Mouse (Mus musculus) intestine, embryonic 16.5 days (tissue): ENCODE results near the gene Dhrs13. TPM values are rescaled to one million over a fixed set of nuclear protein-coding genes. Genes with fewer than 3 reads are reported as not detected.

Source experiments
- ATAC-seq: fragments of 200-750 bp; cut with Nextera tagmentation; 2 replicates; pipeline ENCODE4 v1.8.0; 2017; ENCODE audit warnings: moderate TSS enrichment, moderate library complexity
- H3K27ac ChIP-seq: fragments of 300-500 bp; sonication (generic); 2 replicates; pipeline ENCODE4 v1.5.1; 2014; ENCODE audit warnings: mild to moderate bottlenecking, low read length
- H3K27me3 ChIP-seq: fragments of 300-500 bp; sonication (generic); replicated peaks from 2 replicates; pipeline ENCODE4 v1.6.1; 2014; ENCODE audit warnings: low read length, control low read depth, mixed read lengths; ENCODE audit not compliant: control insufficient read depth, insufficient read depth
- H3K36me3 ChIP-seq: fragments of 300-500 bp; sonication (generic); 2 replicates; pipeline ENCODE4 v1.6.1; 2014; ENCODE audit warnings: low read length, control low read depth; ENCODE audit not compliant: control insufficient read depth, insufficient read depth
- H3K4me1 ChIP-seq: fragments of 300-500 bp; sonication (generic); 2 replicates; pipeline ENCODE4 v1.6.1; 2014; ENCODE audit warnings: low read length, control low read depth, mixed read lengths; ENCODE audit not compliant: control insufficient read depth, insufficient read depth
- H3K4me2 ChIP-seq: fragments of 300-500 bp; sonication (generic); 2 replicates; pipeline ENCODE4 v1.6.1; 2014; ENCODE audit warnings: low read depth, low read length, control low read depth
- H3K4me3 ChIP-seq: fragments of 300-500 bp; sonication (generic); 2 replicates; pipeline ENCODE4 v1.5.1; 2014; ENCODE audit warnings: mild to moderate bottlenecking, low read length
- H3K9ac ChIP-seq: fragments of 300-500 bp; sonication (generic); 2 replicates; pipeline ENCODE4 v1.6.1; 2014; ENCODE audit warnings: low read depth, low read length
- H3K9me3 ChIP-seq: fragments of 300-500 bp; sonication (generic); 2 replicates; pipeline ENCODE4 v1.6.1; 2016; ENCODE audit warnings: low read length, control low read depth; ENCODE audit not compliant: control insufficient read depth
- whole genome bisulfite sequencing: fragments of 180-500 bp; shearing (Covaris S2); extraction: QIAGEN DNeasy Blood & Tissue Kit; methylation state at CpG from one replicate; pipeline ENCODE4 v1.1.7; 2014; 5-methylcytosine and 5-hydroxymethylcytosine counted together
- polyA plus RNA-seq: library from polyadenylated mRNA; unstranded; fragments of >200 nt; fragmentation: Nextera tagmentation; extraction: Ambion mirVana; gene quantifications from 2 replicates; pipeline ENCODE4 v1.2.1, GENCODE M21; 2015

Gene Dhrs13
- polyA plus RNA-seq, 1 experiment from 2014 or later, result 16.9 TPM

- no peaks in the 10 kb centered on the region for H3K4me1 ChIP-seq
- 96% methylated on average over 5 of the region's 5 CpGs for WGBS
- no peak for ATAC-seq
- no peak overlapping the region for H3K4me3 ChIP-seq
- peaks cover 19% of the 10 kb centered on the region for H3K36me3 ChIP-seq
- no peak overlapping the region for H3K9ac ChIP-seq
- no peak overlapping the region for H3K27ac ChIP-seq
- H3K4me2 ChIP-seq, result no peak overlapping the region
- no peaks in the 10 kb centered on the region for H3K9me3 ChIP-seq
- H3K27me3 ChIP-seq, result no peaks in the 10 kb centered on the region
These were observed 25.6 kb upstream of the Dhrs13 start for GRCm38 (mm10) chr11:78006446-78006845.

GRCm38 (mm10) chr11:78019676-78020075 lies 12.4 kb upstream of the Dhrs13 start:
- Histone ChIP-seq H3K4me2 (no peak overlapping the region), H3K4me3 (no peak overlapping the region), H3K27ac (no peak overlapping the region), H3K4me1 (no peaks in the 10 kb centered on the region), H3K9ac (no peak overlapping the region), H3K27me3 (no peaks in the 10 kb centered on the region), H3K9me3 (no peaks in the 10 kb centered on the region), H3K36me3 (peaks cover 25% of the 10 kb centered on the region)
- WGBS, result 15% methylated on average over 4 of the region's 4 CpGs
- peak; percentile 77 for ATAC-seq

DNA sequence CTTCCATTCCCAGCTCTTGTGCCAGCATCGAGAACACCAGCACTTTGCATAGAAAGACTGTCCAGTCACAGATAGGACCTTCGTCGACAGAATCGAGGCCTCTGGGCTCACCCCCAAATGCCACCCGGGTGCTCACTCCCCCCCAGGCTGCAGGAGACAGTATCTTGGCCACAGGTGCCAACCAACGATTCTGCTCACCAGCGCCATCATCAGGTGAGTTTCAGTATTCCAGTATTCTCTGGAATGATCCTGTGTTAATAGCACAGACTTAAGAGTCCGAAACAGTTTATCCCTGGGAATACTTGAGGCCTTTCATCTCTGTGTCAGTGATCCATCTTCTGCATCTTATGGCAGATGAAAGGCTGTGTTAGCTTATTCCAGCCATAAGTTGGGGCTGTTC lies 8.5 kb upstream of the Dhrs13 start:
- Histone ChIP-seq H3K36me3 (peaks cover 22% of the 10 kb centered on the region), H3K9ac (no peak overlapping the region), H3K27ac (no peak overlapping the region), H3K4me3 (no peak overlapping the region), H3K4me2 (no peak overlapping the region), H3K4me1 (no peaks in the 10 kb centered on the region), H3K27me3 (no peaks in the 10 kb centered on the region), H3K9me3 (no peaks in the 10 kb centered on the region)
- no peak for ATAC-seq
- WGBS, result 83% methylated on average over 8 of the region's 8 CpGs

DNA sequence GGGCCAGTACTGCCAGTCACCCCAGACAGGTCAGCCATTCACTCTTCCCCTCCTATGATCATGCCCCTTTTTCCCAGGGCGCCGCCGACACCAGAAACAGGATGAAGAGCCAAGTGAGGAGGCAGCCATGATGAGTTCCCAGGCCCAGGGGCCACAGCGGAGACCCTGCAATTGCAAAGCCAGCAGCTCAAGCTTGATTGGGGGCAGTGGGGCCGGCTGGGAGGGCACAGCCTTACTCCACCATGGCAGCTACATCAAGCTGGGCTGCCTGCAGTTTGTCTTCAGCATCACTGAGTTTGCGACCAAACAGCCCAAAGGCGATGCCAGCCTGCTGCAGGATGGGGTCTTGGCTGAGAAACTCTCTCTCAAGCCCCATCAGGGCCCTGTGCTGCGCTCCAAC lies 2.8 kb upstream of the Dhrs13 start:
- Histone ChIP-seq H3K27ac (no peak overlapping the region), H3K9me3 (no peaks in the 10 kb centered on the region), H3K4me3 (no peak overlapping the region), H3K9ac (no peak overlapping the region), H3K36me3 (peaks cover 17% of the 10 kb centered on the region), H3K4me1 (peaks cover 11% of the 10 kb centered on the region), H3K27me3 (no peaks in the 10 kb centered on the region), H3K4me2 (no peak overlapping the region)
- 90% methylated on average over 8 of the region's 8 CpGs for WGBS
- no peak for ATAC-seq

- WGBS, result 70% methylated on average over 2 of the region's 2 CpGs
- H3K4me2 ChIP-seq, result no peak overlapping the region
- no peaks in the 10 kb centered on the region for H3K9me3 ChIP-seq
- H3K27ac ChIP-seq, result no peak overlapping the region
- no peaks in the 10 kb centered on the region for H3K27me3 ChIP-seq
- peaks cover 11% of the 10 kb centered on the region for H3K4me1 ChIP-seq
- H3K4me3 ChIP-seq, result no peak overlapping the region
- no peak overlapping the region for H3K9ac ChIP-seq
- ATAC-seq, result no peak
- peaks cover 14% of the 10 kb centered on the region; the same call in 1 of the 2 replicates for H3K36me3 ChIP-seq
These were observed 1.5 kb upstream of the Dhrs13 start for GRCm38 (mm10) chr11:78030600-78030999.

GRCm38 (mm10) chr11:78031389-78031788 lies 691 bp upstream of the Dhrs13 start:
- H3K9me3 ChIP-seq, result no peaks in the 10 kb centered on the region
- peaks cover 14% of the 10 kb centered on the region; the same call in 1 of the 2 replicates for H3K36me3 ChIP-seq
- H3K4me1 ChIP-seq, result peaks cover 11% of the 10 kb centered on the region
- H3K27ac ChIP-seq, result no peak overlapping the region
- peak overlapping the region; percentile 85; the same call in 1 of the 2 replicates for H3K9ac ChIP-seq
- peak overlapping the region; percentile 73; the same call in 1 of the 2 replicates for H3K4me3 ChIP-seq
- no peaks in the 10 kb centered on the region for H3K27me3 ChIP-seq
- ATAC-seq, result no peak; the same call in 1 of the 2 replicates
- H3K4me2 ChIP-seq, result peak overlapping the region; percentile 94
- 36% methylated on average over 6 of the region's 6 CpGs for WGBS

DNA sequence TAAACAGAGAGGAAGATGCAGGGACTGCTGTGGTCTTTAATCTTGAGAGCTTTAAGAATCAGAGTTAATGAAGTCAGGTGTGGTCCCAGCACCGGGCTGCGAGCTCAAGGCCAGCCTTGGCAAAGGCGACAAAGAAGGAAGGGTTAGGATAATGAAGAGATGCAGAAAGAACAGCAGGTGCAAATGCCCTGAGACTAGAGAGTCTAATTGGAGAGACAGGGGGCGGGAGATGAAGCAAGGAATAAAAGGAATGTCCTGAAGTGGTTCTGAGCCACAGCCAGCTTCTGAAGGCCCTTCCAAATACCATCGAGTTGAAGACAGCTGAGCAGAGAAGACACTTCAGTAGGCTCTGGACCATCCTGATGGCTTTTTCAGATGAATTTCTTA lies 722 bp downstream of the Dhrs13 start:
- H3K27ac ChIP-seq, result no peak overlapping the region
- ATAC-seq, result no peak
- 10% methylated on average over 5 of the region's 5 CpGs for WGBS
- H3K4me2 ChIP-seq, result peak overlapping the region; percentile 94
- H3K4me1 ChIP-seq, result peaks cover 17% of the 10 kb centered on the region
- peak overlapping the region; percentile 85 for H3K9ac ChIP-seq
- peak overlapping the region; percentile 73 for H3K4me3 ChIP-seq
- no peaks in the 10 kb centered on the region for H3K9me3 ChIP-seq
- H3K36me3 ChIP-seq, result 0 out of 2 replicates have a peak, but pooled peaks cover 6% of the 10 kb centered on the region
- no peaks in the 10 kb centered on the region for H3K27me3 ChIP-seq

- Histone ChIP-seq H3K9me3 (no peaks in the 10 kb centered on the region), H3K4me1 (peaks cover 20% of the 10 kb centered on the region), H3K4me3 (no peak overlapping the region), H3K36me3 (0 out of 2 replicates have a peak, but pooled peaks cover 3% of the 10 kb centered on the region), H3K9ac (no peak overlapping the region), H3K27me3 (no peaks in the 10 kb centered on the region), H3K4me2 (no peak overlapping the region), H3K27ac (no peak overlapping the region)
- WGBS, result 92% methylated on average over 23 of the region's 23 CpGs
- ATAC-seq, result no peak
These were observed 2.0 kb downstream of the Dhrs13 start for GRCm38 (mm10) chr11:78033931-78034617.

GRCm38 (mm10) chr11:78036791-78037190 lies 4.7 kb downstream of the Dhrs13 start:
- H3K9ac ChIP-seq, result no peak overlapping the region
- no peak overlapping the region for H3K4me3 ChIP-seq
- no peak overlapping the region for H3K27ac ChIP-seq
- WGBS, result 88% methylated on average over 10 of the region's 10 CpGs
- peaks cover 16% of the 10 kb centered on the region for H3K4me1 ChIP-seq
- no peaks in the 10 kb centered on the region for H3K9me3 ChIP-seq
- no peak overlapping the region for H3K4me2 ChIP-seq
- no peaks in the 10 kb centered on the region for H3K27me3 ChIP-seq
- no peak for ATAC-seq
- no peaks in the 10 kb centered on the region for H3K36me3 ChIP-seq
